Mouse (Mus musculus) thymus, postnatal 10 days (tissue): ENCODE results near the gene Cep350.

Experiments
- DNase-seq, 2 experiments: peaks; one replicate each; pipeline ENCODE4 v3.0.0; 2021; ENCODE audit warnings: low spot score in 2 of 2

The Cep350 gene

GRCm38 (mm10) chr1:155973068-155973718 lies at the start of gene Cep350:
Gene Cep350 (minus strand): TSS chr1:155973255.
- DNase-seq = peak; percentile 95 to 96

DNA sequence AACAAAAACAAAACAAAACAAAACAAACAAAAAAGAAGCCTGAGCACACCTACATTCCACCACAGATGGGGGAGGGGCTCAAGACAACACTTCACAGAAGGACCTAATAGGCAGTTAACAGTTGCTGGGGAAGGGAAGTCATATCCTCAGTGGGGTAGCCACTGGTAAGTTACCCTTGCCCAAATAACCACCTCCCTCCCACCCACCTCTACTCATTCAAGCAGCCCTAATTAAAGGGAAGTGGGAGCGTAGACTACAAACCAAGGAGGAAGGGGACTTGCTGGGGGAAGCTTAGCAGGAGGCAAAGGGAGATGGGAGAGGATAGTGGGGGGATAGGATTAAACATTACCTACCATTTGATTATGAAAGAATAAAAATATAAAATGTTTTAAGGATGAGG lies 47.3 kb upstream of the Cep350 start:
- DNase-seq = no peak

GRCm38 (mm10) chr1:156019800-156020199 lies 46.7 kb upstream of the Cep350 start:
- DNase-seq = no peak

DNA sequence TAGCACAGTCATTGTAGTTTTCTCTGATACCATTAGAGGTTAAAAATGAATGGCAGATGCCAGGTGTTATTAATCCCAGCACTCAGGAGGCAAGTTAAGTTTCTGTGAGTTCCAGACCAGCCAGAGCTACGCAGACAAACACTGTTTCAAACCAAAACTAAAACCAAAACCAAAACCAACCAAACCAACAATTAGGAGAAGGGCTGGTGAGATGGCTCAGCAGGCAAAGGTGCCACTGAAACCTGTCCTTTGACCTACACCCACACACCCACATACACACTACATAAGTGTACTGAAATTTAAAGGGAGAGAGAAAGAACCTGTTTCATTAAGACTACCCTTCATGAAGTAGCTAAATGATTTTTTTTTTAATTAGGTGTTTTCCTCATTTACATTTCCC lies 35.9 kb upstream of the Cep350 start:
- DNase-seq = no peak

- no peak for DNase-seq
Observed at GRCm38 (mm10) chr1:156005906-156006305, 32.9 kb upstream of the Cep350 start.

- DNase-seq = no peak
Observed at GRCm38 (mm10) chr1:156003201-156003935, 30.3 kb upstream of the Cep350 start.

GRCm38 (mm10) chr1:156002366-156002765 lies 29.3 kb upstream of the Cep350 start:
- no peak for DNase-seq

DNA sequence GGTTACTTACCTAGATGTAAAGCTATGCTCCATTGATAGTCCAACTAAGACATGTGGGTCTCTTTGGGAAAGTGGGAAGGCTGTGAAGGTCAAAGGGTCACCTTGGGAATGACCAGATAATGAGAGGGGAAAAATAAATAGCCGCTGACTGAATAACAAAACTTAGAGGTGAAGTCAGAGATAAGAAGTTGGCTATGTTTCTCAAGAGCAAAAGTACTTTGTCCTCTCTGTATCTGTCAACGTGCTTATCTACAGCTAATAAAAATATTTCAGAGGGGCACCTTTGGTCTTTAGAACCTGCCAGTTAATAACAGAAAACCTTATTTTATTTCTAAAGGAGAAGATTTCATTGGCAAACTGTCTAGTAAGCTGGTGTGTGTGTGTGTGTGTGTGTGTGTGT lies 22.6 kb upstream of the Cep350 start:
- DNase-seq = no peak

DNA sequence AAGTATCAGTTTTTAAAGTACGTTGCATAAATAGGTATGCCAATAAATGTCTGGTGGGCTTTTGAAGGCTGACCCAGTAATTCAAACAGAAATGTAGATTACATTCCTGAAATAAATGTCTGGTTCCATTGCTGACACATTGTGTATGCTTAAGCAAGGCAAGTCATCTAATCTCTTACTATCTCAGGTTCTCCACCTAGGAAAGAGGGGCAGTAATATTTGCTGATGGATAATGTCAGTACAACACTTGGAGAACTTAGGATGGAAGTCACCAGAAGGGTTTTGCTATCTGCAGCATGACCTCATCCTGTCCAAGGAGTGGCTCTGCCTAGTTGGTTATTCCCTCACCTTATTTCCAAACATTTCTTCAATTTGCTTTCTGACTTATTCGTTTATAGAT lies 21.5 kb upstream of the Cep350 start:
- no peak for DNase-seq

GRCm38 (mm10) chr1:155990391-155990790 lies 17.3 kb upstream of the Cep350 start:
- DNase-seq = no peak

GRCm38 (mm10) chr1:155989387-155989786 lies 16.3 kb upstream of the Cep350 start:
- DNase-seq = no peak

GRCm38 (mm10) chr1:155987625-155988024 lies 14.6 kb upstream of the Cep350 start:
- DNase-seq = no peak

DNA sequence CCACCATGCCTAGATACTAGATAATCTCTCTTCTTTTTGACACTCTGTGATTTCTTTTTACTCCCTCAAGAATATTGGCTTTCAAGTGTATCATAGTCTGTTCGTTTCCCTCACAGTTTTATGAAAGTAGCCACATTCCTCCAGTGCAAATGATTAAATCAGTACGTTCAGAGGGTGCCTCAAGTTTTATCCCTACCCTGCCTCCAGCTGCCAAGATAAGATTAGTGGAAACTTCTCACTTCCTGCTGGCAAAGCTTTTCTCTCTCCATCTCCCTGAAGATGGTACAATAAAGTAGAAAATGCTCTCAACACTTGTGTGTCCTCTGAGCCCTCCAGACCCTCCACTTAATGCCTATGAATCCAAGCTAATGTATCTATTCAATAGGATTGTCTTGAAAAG lies 1.9 kb upstream of the Cep350 start:
- DNase-seq = no peak

- peak in 1 of 2 experiments; percentile 7 for DNase-seq
Observed at GRCm38 (mm10) chr1:155973719-155974379, 794 bp upstream of the Cep350 start.

- peak in 1 of 2 experiments; percentile 59 for DNase-seq
Observed at GRCm38 (mm10) chr1:155972146-155973067, 648 bp downstream of the Cep350 start.

- DNase-seq = no peak
Observed at GRCm38 (mm10) chr1:155949170-155949569, 23.9 kb downstream of the Cep350 start.

DNA sequence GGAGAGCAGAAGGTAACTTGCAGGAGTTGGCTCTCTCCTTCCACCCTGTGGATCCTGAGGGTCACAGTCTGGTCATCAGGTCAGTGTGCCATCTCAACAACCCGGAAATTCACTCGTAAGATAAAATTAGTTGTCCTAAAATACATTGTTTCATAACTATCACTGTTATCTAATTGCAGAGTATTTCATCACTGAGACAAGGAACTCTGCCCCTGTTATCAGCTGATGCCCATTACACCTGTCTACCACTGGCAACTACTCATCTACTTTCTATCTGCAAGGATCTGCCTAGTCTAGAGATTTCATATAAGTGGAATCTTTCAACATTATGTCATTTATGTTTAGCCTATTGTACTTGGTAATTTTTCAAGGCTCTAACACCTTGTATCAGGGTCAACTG lies 28.7 kb downstream of the Cep350 start:
- no peak for DNase-seq

GRCm38 (mm10) chr1:155937416-155937815 lies 35.6 kb downstream of the Cep350 start:
- no peak for DNase-seq

DNA sequence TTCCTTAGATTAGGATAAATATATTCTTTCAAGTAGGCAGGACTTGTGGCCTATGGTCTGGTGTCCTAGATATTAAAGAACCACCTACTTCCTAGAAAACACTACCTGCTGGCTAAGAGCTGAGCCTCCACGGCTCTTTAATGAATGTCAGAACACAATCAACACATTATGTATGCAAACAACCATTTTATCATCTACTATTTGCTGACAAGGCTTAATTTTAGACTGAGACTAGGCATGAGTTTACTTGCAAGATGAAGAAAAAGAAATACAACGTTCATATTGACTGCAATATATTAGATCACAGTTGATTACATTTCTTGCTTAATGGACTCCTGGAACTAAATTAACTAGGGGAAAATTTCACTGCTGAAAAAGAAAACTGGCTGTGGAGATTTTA lies 38.4 kb downstream of the Cep350 start:
- DNase-seq = no peak

DNA sequence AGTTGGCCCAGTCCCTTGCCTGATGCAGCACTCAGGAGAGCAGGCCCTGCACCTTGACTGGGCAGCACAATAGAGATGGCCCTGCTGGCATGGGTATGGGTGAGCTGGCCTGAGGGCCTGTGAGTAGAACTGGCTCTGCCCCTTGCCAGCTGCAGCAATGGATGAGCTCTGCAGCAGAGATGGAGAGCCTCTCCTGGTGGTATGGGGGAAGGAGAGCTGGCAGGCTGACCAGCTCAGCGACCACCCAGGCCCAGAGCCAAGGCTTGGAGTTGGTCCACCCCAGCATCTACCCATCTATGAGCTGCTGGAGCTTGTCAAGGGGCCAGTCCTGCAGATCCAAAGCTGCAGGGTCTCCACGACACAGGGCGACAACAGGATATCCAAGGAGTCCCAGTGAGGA lies 69.5 kb downstream of the Cep350 start:
- no peak for DNase-seq

GRCm38 (mm10) chr1:155901348-155901747 lies 71.7 kb downstream of the Cep350 start:
- DNase-seq = no peak

GRCm38 (mm10) chr1:155894382-155894781 lies 78.7 kb downstream of the Cep350 start:
- no peak for DNase-seq
